Mouse (Mus musculus) lung, postnatal 36 days (tissue): ENCODE measurements around the gene Glt1d1.

ENCODE experiments used
- DNase-seq: peaks from one replicate; pipeline ENCODE4 v3.0.0; 2022; ENCODE audit warnings: mixed read lengths

Glt1d1 gene

DNA sequence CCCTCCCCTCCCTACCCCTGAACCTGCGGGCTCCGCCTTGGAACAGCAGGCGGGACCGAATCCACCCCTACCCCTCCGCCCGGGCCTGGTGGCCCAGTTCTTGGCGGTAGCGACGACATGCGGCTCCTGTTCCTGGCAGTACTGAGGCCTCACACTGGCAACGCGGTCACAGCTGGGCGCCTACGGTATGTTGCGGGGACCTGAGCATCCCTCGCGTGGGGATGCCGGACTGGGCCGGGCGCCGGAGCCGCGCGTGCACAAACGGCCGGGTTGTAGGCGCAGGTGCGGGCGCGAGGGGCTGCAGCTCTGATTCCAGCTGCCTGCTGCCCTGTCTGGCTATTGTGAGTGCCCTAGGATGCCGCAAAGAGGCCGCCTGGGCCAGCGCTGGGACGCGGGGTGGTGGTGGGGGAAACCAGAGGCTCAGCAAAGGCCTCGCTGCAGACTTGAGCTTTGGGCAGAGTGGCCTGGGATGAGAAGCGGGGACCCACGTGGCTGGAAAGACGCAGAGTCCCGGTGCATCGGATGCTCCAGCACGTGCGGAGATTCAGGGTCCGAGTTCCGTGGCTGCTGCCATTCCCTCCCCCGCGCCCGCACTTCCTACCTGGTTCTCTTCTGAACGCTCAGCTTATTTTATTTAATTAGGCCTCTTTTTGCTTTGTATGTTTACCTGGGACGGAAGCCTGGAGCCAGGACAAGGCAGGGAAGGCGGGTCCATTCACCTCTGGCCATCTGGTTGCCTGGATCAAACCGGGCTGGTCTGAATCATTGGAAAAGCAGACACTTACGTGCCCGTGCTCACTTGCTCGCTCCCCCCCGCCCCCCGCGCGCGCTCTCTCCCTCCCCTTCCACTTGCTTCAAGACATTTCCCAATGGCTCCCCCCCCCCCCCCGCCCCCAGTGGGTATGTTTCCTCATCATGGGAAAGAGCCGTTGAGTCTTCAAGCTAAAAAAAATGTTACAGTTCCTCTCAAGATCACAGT lies at the start of gene Glt1d1, which contains the start of gene Slc15a4:
TSS of gene Glt1d1 (plus strand) at position 96 of the 979 bp plus-strand sequence.
TSS of gene Slc15a4 (minus strand) at position 731 of the 979 bp plus-strand sequence.
- DNase-seq = peak; percentile 29

DNA sequence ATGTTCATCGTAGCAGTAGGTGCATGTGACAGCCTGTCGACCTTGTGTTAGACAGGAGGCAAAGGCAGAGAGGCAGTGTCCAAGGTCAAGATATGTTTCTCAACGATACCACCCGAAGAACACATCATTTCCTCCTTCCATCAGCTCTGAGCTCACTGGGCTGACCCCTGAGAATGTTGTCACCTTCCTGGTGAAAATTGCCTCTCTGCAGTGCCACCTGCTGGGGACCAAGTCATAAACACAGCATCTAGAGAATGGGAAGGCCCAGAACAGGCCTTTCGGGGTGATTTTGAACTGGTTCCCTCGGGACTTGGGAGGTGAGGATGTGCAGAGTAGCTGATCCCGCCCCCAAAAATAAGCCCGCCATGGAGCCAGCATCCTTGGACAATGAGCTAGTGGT lies 48.4 kb upstream of the Glt1d1 start:
- DNase-seq = no peak

DNA sequence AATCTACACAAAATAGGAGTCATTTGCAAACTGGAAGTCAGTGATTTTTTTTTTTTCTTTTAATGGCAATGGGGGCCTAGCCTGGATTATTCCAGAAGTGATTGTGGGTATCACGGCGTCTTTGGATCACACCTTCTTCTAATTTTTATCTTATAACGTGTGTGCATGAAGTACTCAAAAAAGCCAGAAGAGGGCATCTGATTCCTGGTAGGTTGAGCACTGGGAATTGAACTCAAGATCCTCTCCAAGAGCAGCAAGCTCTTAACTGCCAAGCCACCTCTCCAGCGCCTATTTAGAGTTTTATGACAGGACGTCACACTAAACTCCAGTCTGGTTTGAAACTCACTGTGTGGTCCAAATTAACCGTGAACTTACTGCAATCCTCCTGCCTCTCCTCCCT lies 44.2 kb upstream of the Glt1d1 start:
- DNase-seq = no peak

DNA sequence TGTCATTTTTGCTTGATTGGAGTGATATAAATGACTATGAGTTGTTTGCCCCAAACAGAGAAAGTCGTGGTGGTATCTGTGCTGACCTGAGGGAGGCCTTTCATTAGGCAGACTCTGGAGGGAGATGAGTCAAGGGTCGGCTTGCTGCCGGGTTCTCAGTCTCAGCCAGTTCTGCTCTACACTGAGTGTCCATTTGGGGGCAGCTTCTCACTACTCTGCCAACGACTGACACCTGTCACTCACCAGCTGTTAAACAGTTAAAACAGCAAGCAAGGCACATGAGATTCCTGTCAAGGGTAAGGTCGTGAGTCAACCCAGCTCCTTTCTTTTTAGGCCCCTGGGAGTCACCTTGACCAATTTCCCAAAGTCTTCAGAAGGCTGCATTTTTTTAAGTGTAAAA lies 39.7 kb upstream of the Glt1d1 start:
- no peak for DNase-seq

DNA sequence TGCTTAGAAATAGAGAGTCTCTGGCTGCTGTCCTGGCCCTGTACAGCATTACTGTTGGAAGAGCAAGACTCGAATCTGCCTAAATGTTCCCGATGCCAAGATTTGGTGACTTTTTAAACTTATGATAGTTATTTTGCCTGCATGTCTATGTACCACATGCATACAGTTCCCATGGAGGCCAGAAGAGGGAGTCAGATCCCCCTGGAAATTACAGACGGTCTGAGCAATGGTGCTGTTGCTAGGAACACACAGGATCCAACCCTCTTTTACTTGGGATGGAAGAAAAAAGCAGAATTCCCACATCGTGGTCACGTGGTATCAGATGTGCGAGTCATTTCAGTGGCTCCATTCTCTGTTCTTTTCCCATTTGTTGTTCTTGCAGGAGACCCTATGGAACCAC lies 39.2 kb upstream of the Glt1d1 start:
- peak; percentile 57 for DNase-seq

DNA sequence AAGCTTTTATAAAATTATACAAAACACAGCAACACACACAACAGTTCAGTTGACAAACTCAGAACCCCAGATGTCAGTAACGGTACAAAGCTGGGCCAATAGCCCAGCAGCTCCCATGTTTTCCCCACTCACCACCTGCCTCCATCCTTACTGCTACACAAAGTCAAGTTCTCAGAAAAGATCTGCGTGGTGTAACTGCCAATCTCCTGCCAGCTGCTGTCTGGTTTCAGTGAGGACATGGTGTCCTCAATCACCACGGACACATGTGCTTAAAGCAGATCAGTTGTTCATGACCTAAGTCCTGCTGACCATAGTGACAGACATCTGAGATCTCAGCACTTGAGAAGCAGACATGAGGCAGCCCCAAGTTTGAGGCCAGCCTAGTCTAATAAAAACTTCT lies 36.4 kb upstream of the Glt1d1 start:
- no peak for DNase-seq

DNA sequence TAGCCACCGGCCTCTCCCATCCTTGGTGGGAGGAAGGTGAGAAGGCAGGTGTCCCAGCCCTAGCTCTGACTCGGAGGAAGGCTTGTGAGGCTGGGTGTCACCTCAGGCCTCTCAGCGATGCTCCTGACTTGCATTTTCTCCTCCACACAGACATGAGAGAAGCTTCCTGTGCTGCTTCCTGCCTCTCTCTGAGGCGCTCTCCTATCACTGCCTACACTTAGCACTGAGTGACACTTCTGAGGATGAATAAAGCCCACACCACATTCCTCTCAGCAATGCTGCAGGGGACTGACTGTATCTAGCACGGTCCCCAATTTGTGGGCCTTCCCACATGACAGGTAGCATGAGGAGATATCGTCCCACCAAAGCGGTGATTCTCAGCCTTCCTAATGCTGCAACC lies 35.2 kb upstream of the Glt1d1 start:
- DNase-seq = no peak

DNA sequence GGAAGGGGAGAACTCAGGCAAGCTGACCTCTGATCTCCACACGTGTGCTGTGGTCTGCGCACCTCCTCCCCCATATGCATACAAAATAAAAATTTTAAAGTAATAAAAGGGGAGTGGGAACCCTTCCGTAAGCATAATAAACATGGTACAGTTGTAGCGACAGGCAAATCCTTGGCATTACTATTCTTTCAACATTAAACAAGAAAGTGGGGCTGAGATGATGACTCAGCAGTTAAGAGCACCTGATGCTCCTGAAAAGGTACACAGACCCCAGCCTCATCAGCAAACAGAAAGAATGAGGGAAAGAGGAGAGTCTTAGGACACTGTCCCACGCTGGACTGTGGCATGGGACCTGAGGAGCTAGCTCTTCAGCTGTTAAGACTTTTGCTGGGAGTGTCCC lies 29.1 kb upstream of the Glt1d1 start:
- DNase-seq = no peak

DNA sequence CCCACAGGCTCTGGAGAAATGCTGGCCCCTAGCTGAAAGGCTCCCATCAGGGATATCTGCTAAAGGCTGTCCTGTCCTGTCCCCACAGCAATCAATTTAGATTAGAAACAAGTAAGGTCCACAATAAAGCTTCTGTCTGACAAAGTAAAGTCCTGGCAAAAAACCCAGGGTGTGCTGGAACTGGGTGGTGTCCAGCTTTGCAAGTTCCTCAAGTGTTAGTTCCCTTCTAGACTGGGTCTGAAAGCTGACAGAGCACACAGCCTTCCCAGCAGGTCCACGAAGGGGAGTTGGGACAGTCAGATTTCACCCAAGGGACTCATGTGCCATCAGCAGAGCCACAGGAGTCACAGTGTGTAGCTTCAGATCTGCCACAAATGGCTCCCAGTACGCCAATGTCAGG lies 24.6 kb upstream of the Glt1d1 start:
- DNase-seq = no peak

DNA sequence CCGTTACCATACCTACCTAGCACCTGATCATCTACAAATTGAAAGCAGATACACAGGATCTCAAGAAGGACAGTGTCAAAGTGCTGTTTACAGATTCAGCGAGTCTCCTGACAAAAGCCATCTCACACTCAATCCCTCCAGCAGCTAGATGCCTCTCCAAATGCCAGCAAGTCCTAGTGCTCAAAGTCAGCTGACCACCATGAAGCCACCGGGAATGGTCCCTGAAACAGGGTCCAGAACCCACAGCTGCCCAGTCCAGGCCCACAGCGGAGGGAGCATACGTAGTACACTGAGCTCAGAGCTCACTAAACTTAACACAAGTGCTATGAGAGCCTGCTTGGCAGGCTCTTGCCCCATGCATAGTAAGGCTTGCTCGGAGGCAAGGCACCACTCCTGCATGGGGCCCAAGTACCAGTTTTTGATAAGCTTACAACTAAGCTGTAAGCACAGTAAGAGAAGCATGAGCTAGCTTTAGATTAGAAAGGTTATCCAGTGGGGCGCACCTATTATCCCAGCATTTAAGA lies 22.8 kb upstream of the Glt1d1 start:
- peak; percentile 31 for DNase-seq

DNA sequence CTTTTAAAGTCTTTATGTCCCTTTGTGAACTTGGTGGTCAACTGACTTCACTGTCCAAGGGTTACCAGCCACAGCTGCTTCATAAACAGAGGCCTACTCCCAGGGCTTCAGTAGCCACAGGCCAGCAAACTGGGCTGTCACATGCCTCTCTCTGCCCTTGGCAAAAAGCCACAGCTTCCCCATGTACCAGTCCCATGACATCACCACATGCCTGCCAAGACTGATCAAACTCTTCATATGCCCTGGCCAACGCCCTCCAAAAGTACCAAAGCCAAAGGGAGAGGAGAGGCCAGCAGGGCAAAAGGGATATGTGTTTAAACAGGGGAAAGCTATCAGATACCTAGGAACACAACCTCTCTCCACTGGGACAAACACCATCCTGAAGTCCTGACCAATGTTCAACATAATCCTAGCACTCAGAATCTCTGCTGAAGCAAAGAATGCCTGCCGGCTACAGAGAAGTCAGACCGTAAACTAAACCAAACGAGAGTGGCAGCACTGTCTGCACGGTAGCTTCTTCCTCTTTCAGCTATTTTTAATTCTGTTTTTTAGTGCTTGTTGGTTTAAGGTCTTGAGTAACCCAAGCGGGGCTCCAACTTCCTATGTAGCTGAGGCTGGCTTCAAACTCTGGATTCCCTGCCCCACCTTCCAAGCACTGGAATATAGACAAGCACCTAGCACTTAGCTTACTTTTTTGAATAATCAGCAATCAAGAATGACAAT lies 21.1 kb upstream of the Glt1d1 start:
- peak; percentile 92 for DNase-seq

DNA sequence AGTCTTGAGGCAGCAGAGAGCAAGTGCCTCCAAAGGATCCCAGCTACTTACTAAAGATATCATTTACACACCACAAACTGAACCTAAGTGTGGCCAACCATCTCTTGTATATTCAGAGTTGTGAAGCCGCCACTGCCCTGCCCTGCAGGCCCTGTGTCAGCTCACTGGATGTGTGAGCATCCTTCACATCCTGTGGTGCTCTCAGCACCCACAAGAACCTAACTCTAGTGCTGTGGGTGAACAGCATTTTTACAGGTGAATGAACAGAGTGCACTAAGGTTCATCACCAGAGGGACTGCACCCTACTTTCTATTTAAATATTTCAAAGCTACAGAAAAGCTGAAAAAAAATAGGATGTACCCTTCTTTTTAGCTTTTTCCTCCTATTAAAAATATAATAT lies 20.2 kb upstream of the Glt1d1 start:
- DNase-seq = no peak

DNA sequence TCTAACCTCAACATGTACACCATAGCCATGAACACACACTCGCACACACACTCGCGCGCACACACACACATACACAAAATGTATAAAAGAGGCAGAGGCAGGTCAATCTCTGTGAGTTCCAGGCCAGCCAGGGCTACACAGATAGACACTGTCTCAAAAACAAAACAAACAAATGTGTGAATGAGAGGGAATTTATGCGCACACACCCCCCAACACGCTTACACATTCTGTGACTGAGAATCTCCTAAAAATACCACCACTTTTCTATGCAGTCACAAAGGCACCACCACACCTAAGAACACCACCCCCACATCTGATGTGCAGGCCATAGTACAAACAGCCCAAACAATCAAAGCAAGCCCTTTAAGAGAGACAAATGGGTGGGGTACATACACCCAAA lies 19.7 kb upstream of the Glt1d1 start:
- DNase-seq = no peak

DNA sequence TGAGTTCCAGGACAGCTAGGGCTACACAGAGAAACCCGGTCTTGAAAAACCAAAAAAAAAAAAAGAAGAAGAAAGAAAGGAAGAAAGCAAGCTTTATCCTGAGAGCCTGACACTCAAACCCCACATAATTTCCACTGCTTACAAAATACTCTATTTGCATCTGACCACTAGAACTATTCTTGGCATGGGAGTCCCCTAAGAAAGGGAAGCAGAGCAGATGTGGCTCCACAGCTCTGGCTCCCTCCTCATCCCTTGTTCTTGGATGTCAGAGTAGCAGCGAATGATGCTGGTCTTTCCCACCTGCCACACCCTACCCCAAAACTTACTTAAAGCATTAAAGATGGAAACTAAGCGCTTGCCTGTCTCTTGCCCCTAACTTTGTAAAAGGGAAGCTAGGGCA lies 16.6 kb upstream of the Glt1d1 start:
- peak; percentile 39 for DNase-seq

DNA sequence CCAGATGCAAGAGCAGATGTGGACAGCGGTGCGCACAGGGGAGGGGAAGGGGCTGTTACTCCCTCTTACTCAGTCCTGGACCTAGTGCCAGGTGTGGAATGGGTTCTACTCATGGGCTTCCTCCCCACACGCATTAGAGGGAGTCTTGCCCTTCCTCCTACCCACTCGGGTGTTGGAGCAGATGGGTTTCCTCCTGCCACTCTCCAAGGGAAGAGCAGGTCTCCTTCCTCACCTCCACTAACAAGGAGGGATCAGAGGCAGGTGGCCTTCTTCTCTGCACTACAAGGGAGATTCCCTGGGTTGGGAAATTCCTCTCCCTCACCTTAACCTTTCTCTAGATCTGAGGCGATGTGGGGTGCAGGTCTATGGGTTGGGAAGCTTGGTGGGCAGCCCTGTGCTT lies 15.9 kb upstream of the Glt1d1 start:
- DNase-seq = no peak

DNA sequence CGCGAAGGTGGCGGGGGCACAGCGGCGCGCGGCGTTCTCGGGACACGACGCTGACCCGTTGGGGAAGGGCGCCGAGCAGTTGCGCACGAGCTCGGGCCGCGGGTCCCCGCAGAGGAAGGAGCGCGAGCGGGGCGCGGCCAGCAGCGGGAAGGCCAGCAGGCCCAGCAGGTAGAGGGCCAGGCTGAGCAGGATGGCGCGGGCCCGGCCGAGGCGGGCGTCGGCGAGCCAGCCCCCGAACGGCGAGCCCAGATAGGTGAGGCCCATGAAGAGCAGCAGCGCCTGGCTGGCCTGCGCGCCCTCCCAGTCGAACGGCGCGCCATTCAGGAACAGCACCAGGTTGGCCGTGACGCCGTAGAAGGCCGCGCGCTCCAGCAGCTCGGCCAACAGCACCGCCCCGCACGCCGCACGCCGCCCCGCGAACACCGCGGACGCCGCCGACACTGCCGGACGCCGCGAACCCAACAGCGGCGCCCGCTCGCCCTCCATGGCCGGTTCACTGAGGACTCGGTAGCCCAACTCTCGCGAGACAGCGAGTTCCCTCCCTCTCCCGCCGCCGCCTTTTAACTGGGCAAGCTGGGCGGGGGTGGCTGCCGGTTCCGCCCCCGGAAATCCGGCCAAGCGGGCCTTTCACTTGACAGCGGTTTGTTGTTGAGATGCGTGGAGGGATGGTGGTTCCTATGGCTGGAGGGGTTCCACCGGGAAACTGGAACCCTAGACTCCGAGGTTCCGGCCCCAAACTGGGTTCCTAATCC lies 15.0 kb upstream of the Glt1d1 start:
- DNase-seq = peak; percentile 99

DNA sequence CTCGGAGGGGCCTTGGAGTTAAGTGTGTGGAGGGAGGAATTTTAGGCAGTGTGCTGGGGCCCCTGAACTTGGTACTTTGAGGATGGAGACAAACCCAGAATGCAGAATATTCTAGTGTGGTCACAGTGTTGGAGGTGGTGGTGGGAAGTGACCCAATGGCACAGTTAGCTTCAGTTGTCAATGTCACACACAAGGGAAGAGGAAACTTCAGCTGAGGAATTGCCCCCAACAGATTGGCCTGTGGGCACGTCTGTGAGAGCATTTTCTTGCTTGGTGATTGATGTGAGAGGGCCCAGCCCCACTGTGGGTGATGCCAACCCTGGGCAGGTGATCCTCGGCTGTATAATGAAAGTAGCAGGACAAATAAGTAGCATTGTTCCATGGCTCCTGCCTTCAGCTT lies 13.2 kb upstream of the Glt1d1 start:
- no peak for DNase-seq

DNA sequence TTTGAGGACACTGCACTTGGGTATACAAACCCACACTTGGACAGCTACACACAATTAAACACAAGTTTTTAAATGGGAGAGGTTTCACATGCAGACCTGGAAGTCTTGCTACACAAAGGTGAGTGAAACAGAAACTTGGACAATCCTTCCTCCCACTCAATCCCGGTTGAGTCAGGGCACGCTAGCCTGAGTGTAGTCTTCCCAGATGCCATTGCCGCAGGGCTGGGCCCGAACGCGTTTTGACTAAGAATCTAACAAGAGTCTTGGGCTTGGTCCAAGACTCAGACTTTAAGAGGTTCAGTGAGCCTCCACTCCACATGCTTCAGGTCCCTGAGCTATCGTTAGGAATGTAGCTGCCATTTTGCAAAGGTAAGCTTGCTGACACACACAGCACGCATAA lies 11.7 kb upstream of the Glt1d1 start:
- peak; percentile 45 for DNase-seq

DNA sequence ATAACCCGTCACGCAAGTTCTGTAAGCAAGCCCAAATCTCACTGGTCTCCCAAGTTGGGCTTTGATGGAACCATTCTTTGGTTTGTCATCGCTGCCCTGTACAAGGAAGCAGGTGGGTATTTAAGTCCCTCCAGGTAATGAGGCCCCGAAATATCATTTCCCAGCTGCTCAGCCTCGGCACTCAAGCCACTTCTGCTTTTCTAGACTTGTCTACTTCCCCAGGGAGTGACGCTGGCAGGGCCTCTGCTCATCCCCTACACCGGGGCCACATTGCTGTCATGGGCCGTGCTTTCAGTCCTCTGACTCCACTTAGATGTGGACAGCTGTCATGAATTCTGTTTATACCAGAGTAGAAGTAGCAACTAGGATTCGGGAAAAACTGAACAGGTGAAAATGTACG lies 11.0 kb upstream of the Glt1d1 start:
- DNase-seq = peak; percentile 56

DNA sequence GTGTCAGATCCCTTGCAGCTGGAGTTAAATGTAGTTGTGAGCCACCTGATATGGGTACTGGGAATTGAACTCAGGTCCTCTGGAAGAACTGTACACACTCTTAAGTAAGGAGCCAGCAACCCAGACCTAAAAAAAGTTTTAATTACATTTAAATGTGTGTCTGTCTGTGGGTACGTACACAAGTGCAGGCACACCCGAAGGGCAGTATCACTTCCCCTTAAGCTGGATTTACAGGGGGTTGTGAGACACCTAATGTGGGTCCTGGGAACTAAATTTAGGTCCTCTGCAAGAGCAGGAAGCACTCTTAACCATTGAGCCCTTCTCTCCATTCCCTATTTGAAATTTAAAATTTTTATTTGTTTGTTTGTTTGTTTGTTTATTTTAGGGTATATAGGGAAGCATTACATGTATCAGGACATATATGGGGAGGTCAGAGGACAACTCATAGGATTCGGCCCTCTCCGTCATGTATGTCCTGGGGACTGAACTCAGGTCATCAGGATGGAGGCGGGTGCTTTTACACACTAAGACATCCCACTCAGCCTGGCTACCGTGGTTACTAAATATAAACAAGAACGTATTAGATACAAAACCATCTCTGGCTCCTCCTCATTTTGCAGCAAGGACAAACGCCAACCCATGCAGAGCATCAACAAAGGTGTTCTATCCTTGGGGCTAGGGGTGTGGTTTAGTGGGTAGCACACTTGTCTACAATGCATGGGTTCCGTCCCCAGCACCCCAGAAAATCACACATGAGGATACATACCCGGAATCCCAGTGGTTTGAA lies 7.4 kb upstream of the Glt1d1 start:
- peak; percentile 28 for DNase-seq

DNA sequence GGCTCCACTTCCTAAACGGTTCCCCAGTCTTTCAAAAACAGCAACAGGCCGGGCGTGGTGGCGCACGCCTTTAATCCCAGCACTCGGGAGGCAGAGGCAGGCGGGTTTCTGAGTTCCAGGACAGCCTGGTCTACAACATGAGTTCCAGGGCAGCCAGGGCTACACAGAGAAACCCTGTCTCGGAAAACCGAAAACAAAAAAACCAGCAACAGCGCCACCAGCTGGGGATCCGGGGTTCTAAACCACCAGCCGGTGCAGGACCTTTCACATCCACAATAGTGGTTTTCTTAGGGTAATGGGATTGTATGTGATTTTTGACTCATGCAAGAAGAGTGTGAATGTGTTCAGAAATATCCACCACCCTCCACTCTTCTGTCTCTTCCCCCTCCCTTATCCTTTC lies 4.8 kb upstream of the Glt1d1 start:
- DNase-seq = no peak

DNA sequence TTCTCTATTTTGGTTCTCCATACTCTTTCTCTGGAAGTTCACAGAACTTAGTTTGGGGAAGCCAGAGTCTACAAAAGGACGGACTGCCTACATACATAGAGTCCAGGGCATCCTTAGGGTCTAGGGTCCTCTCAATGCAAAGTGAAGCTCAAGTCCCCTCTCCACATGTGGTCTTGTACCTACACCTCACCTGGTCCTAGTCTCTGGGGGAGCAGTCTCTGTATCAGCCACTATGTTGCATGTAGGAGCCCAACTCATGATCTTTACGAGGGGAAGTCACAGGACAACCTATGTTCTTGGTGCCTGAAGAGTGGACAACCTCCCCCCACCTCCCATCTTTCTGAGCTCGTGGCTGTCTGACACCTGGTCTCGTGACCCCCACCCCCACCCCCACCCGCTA lies 391 bp upstream of the Glt1d1 start:
- DNase-seq = no peak
